Mouse (Mus musculus): ENCODE measurements around the gene Cklf. TPM values are rescaled to one million over a fixed set of nuclear protein-coding genes. Genes with fewer than 3 reads are reported as not detected.
A peak's percentile ranks its signal among the peaks of the same experiment; 100 is the strongest.
"Not testable (repeated sequence)": the region's sequence is repeated elsewhere in the genome, so short reads cannot be mapped to it uniquely, and the experiment has no call there.

The Cklf gene
- total and polyA plus RNA-seq, 3 experiments, result 20.7 to 38.8 (median 29.7) TPM

DNA sequence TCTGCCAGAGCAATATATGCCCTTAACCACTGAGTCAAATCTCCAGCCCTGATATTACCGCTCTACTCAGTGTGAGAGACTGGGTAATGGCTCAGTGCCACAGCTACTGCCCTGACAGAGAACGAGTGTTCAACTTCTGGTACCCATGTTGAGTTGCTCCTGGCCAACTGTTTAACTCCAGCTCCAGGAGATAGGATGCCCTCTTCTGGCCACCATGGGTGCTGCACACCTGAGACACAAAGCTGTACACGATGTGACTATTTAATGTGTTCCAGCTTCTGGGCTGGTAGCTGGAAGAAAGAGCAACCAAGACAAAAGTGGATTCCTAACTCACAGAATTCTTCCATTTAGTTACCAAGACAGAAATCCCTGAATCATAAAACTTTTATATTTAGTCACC lies 2.4 kb downstream of the Cklf start:
- H3K36me3 ChIP-seq (replicated peaks in 1 of 2; ENCODE audit: control insufficient read depth in 1 of 2, insufficient read depth in 1 of 2, low read length in 1 of 2), result peaks cover 5 to 17% of the 10 kb centered on the region in 2 experiments
- H3K27ac ChIP-seq (ENCODE audit: insufficient read depth, low read depth), result no peak overlapping the region
- peaks cover 2 to 34% of the 10 kb centered on the region in 2 experiments; a peak in 2 of 4 replicates for H3K4me1 ChIP-seq (ENCODE audit: control insufficient read depth in 1 of 2, insufficient read depth in 2 of 2)
- TF ChIP-seq ZC3H11A (IDR thresholded peaks at IDR 0.05; ENCODE audit: low read depth, low read length) (no peak), ZNF384 (IDR thresholded peaks at IDR 0.05; ENCODE audit: low read depth, low read length) (no peak), CTCF (conservative IDR thresholded peaks at IDR 0.05 in 1 of 2, IDR thresholded peaks at IDR 0.05 in 1 of 2; ENCODE audit: low read depth in 2 of 2, low read length in 2 of 2) (peak; percentile 68 to 69), SMC3 (IDR thresholded peaks at IDR 0.05; ENCODE audit: low read depth, low read length) (peak; percentile 61), KAT2A (IDR thresholded peaks at IDR 0.05; ENCODE audit: insufficient replicate concordance, low read length) (no peak), RAD21 (IDR thresholded peaks at IDR 0.05; ENCODE audit: low read depth, low read length) (peak; percentile 48)
- no peaks in the 10 kb centered on the region for H3K27me3 ChIP-seq (replicated peaks)
- dilution Hi-C loops (cut with MboI; ENCODE audit: extremely low pct_ligation_motif_present, extremely low pct_unique_long_range_greater_than_20kb, low sequenced_read_pairs), result no loop called here
- in situ Hi-C loops (cut with MboI; ENCODE audit: low pct_ligation_motif_present, low pct_unique_long_range_greater_than_20kb, low sequenced_read_pairs), result no loop called here
- no peak overlapping the region for H3K4me2 ChIP-seq (ENCODE audit: insufficient read depth, low read depth, poor library complexity, severe bottlenecking)
- H3K9ac ChIP-seq (ENCODE audit: insufficient read depth, low read depth), result no peak overlapping the region
- no peak overlapping the region for H3K4me3 ChIP-seq (replicated peaks in 1 of 3; ENCODE audit: low read depth in 2 of 3, low read length in 2 of 3, poor library complexity in 1 of 3)
- H3K79me2 ChIP-seq (replicated peaks; ENCODE audit: control insufficient read depth, extremely low read depth, insufficient read depth, poor library complexity, severe bottlenecking), result peaks cover 2% of the 10 kb centered on the region; the same call in 1 of the 2 replicates
- DNase-seq (ENCODE audit: extremely low read depth), result peak; percentile 65
- no peaks in the 10 kb centered on the region for H3K9me3 ChIP-seq (replicated peaks; ENCODE audit: low read length)

DNA sequence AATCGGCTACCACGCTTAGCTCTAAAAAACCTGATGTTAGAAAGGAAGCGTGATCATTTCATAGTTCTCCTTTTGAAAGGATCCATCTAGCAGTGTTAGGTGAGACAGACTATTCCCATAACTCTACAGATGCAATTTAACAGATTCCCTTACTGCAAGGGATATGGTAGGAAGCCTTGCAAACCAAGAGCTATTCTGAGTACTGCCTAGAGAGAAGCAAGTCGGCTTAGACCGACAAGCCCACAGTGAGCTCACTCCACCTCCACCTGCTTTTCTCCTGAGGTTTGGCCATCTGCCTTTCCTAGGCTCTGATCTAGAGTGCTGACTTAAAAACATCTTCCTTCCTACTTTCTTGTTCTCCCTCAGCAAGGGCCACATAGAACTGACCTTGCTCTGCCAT lies 11.1 kb downstream of the Cklf start:
- H3K79me2 ChIP-seq (replicated peaks; ENCODE audit: control insufficient read depth, extremely low read depth, insufficient read depth, poor library complexity, severe bottlenecking); H3K9ac ChIP-seq (ENCODE audit: insufficient read depth, low read depth); DNase-seq (ENCODE audit: extremely low read depth); in situ Hi-C loops (cut with MboI; ENCODE audit: low pct_ligation_motif_present, low pct_unique_long_range_greater_than_20kb, low sequenced_read_pairs); H3K27me3 ChIP-seq (replicated peaks); H3K4me2 ChIP-seq (ENCODE audit: insufficient read depth, low read depth, poor library complexity, severe bottlenecking); H3K9me3 ChIP-seq (replicated peaks; ENCODE audit: low read length); H3K27ac ChIP-seq (ENCODE audit: insufficient read depth, low read depth); H3K4me1 ChIP-seq (ENCODE audit: control insufficient read depth in 1 of 2, insufficient read depth in 2 of 2); H3K4me3 ChIP-seq (replicated peaks in 1 of 3; ENCODE audit: low read depth in 2 of 3, low read length in 2 of 3, poor library complexity in 1 of 3); dilution Hi-C loops (cut with MboI; ENCODE audit: extremely low pct_ligation_motif_present, extremely low pct_unique_long_range_greater_than_20kb, low sequenced_read_pairs): not testable (repeated sequence)
- H3K36me3 ChIP-seq (replicated peaks in 1 of 2; ENCODE audit: control insufficient read depth in 1 of 2, insufficient read depth in 1 of 2, low read length in 1 of 2), result peaks cover 29 to 50% of the 10 kb centered on the region in 2 experiments

DNA sequence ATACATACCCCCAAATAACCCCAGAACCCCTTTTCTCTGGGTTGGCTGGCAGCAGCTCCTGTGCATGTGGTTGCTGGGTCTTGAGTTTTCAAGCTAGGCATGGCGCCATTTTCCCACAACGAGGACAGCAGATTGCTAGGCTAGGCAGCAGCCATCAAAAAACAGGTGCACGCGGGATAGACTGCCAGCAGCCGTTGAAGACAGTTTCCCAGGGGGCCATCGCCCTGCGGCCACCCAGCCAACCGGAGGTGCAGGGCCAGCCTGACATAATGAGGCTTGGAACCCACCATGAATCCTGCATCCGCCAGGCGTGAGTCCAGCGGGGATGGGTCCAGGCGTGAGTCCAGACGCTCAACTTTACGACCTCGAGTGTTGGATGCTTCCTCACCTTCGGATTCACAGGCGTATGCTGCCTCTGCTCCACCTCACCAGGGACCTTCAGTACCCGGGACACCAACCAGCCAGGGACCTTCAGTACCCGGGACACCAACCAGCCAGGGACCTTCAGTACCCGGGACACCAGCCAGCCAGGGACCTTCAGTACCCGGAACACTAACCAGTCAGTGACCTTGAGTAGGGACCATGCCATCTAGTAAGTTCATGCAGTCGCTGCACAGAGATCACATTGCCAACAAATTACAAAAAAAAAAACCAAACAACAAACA lies 13.7 kb downstream of the Cklf start:
- not testable (repeated sequence) for H3K4me2 ChIP-seq (ENCODE audit: insufficient read depth, low read depth, poor library complexity, severe bottlenecking)

More for the DNA sequence above, 13.7 kb downstream of the Cklf start:
- H3K36me3 ChIP-seq (replicated peaks in 1 of 2; ENCODE audit: control insufficient read depth in 1 of 2, insufficient read depth in 1 of 2, low read length in 1 of 2), result peaks cover 11 to 34% of the 10 kb centered on the region in 2 experiments
- H3K27me3 ChIP-seq (replicated peaks); H3K9ac ChIP-seq (ENCODE audit: insufficient read depth, low read depth); DNase-seq (ENCODE audit: extremely low read depth); in situ Hi-C loops (cut with MboI; ENCODE audit: low pct_ligation_motif_present, low pct_unique_long_range_greater_than_20kb, low sequenced_read_pairs); dilution Hi-C loops (cut with MboI; ENCODE audit: extremely low pct_ligation_motif_present, extremely low pct_unique_long_range_greater_than_20kb, low sequenced_read_pairs); H3K27ac ChIP-seq (ENCODE audit: insufficient read depth, low read depth); H3K4me1 ChIP-seq (ENCODE audit: control insufficient read depth in 1 of 2, insufficient read depth in 2 of 2); H3K9me3 ChIP-seq (replicated peaks; ENCODE audit: low read length); H3K4me3 ChIP-seq (replicated peaks in 1 of 3; ENCODE audit: low read depth in 2 of 3, low read length in 2 of 3, poor library complexity in 1 of 3); H3K79me2 ChIP-seq (replicated peaks; ENCODE audit: control insufficient read depth, extremely low read depth, insufficient read depth, poor library complexity, severe bottlenecking): not testable (repeated sequence)

Data from CH12.LX (cell line).